Mouse (Mus musculus) embryonic fibroblast, embryonic 13.5 days (primary cell): ENCODE measurements around the gene Lexm.

Source experiments
- CTCF ChIP-seq: IDR thresholded peaks from 2 replicates; pipeline ENCODE4 v1.5.1; 2011; ENCODE audit warnings: mild to moderate bottlenecking, control low read depth, low read length, moderate library complexity, borderline replicate concordance; ENCODE audit not compliant: insufficient read depth
- POLR2A ChIP-seq: IDR thresholded peaks from 2 replicates; pipeline ENCODE4 v1.6.1; 2011; ENCODE audit warnings: low read depth, mild to moderate bottlenecking, control low read depth, low read length, moderate library complexity

- no peak for TF ChIP-seq CTCF
- no peak for TF ChIP-seq POLR2A
Observed at GRCm38 (mm10) chr4:106597055-106597454, 20.0 kb downstream of the Lexm start.
